Mouse (Mus musculus) megakaryocyte, embryonic 14.5 days (primary cell): ENCODE measurements around the gene Sds. TPM values are rescaled to one million over a fixed set of nuclear protein-coding genes. Genes with fewer than 3 reads are reported as not detected.
A peak's percentile ranks its signal among the peaks of the same experiment; 100 is the strongest.
"Not testable (repeated sequence)": the region's sequence is repeated elsewhere in the genome, so short reads cannot be mapped to it uniquely, and the experiment has no call there.

Experiments used
- H3K27me3 ChIP-seq: replicated peaks from 2 replicates; pipeline ENCODE3; 2012; ENCODE audit warnings: inconsistent platforms
- H3K36me3 ChIP-seq: replicated peaks from 2 replicates; pipeline ENCODE3; 2012; ENCODE audit warnings: low read length, inconsistent platforms, mixed read lengths
- H3K4me1 ChIP-seq: 2 replicates; pipeline ENCODE4 v1.6.1; 2012; ENCODE audit warnings: inconsistent platforms
- H3K4me3 ChIP-seq: replicated peaks from 2 replicates; pipeline ENCODE3; 2012; ENCODE audit warnings: moderate library complexity, mild to moderate bottlenecking, inconsistent platforms
- H3K9me3 ChIP-seq: 2 replicates; pipeline ENCODE4 v1.6.1; 2012; ENCODE audit warnings: inconsistent platforms
- FLI1 ChIP-seq: IDR thresholded peaks from 2 replicates; pipeline ENCODE4 v1.6.1; 2012; ENCODE audit warnings: low read length, inconsistent platforms, mixed read lengths
- GATA1 ChIP-seq: IDR thresholded peaks from 3 replicates; pipeline ENCODE4 v1.6.1; 2012; ENCODE audit warnings: mixed read lengths, low read length, inconsistent platforms, borderline replicate concordance
- polyA plus RNA-seq: library from polyadenylated mRNA; stranded (reverse); fragments of >175 nt; gene quantifications from 2 replicates; pipeline ENCODE4 v1.2.3, GENCODE M21; 2012; ENCODE audit warnings: low replicate concordance; ENCODE audit not compliant: insufficient read depth

The Sds gene
- polyA plus RNA-seq, 1 experiment, result not detected

DNA sequence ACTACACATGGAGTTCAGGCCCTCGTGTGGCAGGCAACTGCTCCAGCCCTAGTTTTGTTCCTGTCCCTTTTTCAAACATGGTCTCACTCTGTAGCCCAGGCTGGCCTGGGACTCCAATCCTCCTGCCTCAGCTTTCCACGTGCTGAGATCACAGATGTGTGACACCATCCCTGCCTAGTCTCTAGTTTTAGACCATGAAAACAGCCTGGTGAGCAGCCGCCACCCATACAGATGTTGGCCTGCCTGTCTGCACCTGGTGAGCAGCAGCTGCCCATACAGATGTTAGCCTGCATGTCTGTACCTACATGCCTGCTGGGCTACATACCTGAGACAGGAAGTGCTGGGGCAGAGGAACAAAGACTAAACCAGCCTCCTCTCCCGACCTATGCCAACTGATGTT is 22.9 kb downstream of the Sds start:
- Histone ChIP-seq H3K4me3 (no peak overlapping the region), H3K36me3 (peaks cover 46% of the 10 kb centered on the region), H3K4me1 (peaks cover 28% of the 10 kb centered on the region), H3K9me3 (no peaks in the 10 kb centered on the region), H3K27me3 (peaks cover 3% of the 10 kb centered on the region)
- no peak for TF ChIP-seq GATA1
- TF ChIP-seq FLI1, result no peak

DNA sequence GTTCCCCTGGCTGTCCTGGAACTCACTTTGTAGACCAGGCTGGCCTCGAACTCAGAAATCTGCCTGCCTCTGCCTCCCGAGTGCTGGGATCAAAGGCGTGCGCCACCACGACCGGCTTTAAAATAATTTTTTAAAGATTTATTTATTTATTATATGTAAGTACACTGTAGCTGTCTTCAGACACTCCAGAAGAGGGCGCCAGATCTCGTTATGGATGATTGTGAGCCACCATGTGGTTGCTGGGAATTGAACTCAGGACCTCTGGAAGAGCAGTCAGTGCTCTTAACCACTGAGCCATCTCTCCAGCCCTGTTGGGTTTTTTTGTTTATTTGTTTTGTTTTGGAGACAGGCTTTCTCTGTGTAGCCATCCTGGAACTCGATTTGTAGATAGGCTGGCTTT is 24.3 kb downstream of the Sds start:
- Histone ChIP-seq H3K36me3 (peaks cover 32% of the 10 kb centered on the region), H3K4me1 (peaks cover 42% of the 10 kb centered on the region)
- H3K9me3 ChIP-seq, result not testable (repeated sequence)

DNA sequence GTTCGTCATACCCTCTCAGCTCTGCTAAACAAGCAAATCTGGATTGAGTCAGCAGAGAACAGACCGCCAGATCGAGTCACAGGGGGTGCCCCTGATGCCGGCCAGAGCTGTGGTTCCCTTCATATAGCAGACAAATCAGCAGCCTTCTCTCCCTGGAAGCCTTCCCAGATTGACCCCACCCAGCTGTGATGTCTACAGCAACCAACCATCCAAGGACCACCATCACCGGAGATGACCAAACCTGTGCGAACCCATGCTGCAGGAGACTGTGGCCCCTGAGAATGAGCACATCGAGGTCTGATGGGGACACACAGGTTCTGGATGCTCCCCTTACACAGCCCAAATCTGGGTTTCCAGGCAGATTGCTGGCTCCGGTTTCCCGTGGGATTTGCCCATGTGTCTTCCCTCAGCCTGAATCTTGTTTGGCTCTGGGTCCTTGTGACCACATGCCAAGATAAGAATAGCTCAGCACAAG is 25.9 kb downstream of the Sds start:
- TF ChIP-seq GATA1, result no peak
- TF ChIP-seq FLI1, result no peak
- Histone ChIP-seq H3K4me1 (peaks cover 46% of the 10 kb centered on the region), H3K9me3 (no peaks in the 10 kb centered on the region), H3K27me3 (peaks cover 3% of the 10 kb centered on the region), H3K36me3 (peaks cover 20% of the 10 kb centered on the region), H3K4me3 (peak overlapping the region; percentile 95)

More for the DNA sequence above, 24.3 kb downstream of the Sds start:
- not testable (repeated sequence) for H3K27me3 ChIP-seq, H3K4me3 ChIP-seq

DNA sequence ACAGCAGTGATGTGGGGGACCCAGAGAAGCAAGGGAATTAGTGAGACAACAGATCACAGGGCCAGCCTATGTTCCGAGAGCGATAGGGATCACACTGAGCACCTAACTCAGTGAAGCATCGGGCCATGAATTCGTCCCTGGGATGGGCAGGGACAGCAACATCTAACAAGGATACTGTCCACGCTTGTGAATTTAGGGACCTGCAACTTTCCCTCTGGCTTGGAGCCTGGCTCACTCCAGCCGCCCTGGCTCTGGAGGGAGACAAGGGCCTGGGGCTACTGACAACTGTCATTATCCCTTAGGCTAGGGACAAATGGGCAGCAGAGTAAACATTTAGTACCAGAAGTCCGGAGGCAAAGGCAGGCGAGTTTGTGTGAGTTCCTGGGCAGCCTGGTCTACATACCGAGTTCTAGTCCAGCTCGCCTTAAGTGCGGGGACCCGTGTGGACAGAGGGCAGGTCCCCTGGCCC is 26.4 kb downstream of the Sds start:
- H3K9me3 ChIP-seq, result no peaks in the 10 kb centered on the region
- H3K27me3 ChIP-seq, result peaks cover 5% of the 10 kb centered on the region
- TF ChIP-seq FLI1 (no peak), GATA1 (no peak)
- peak overlapping the region; percentile 95 for H3K4me3 ChIP-seq
- H3K4me1 ChIP-seq, result peaks cover 46% of the 10 kb centered on the region
- H3K36me3 ChIP-seq, result peaks cover 18% of the 10 kb centered on the region

GRCm38 (mm10) chr5:120503144-120503795 is 26.9 kb downstream of the Sds start, which contains the start of gene Plbd2:
Gene Plbd2 (minus strand): TSS chr5:120503625.
- H3K4me1 ChIP-seq, result peaks cover 46% of the 10 kb centered on the region

DNA sequence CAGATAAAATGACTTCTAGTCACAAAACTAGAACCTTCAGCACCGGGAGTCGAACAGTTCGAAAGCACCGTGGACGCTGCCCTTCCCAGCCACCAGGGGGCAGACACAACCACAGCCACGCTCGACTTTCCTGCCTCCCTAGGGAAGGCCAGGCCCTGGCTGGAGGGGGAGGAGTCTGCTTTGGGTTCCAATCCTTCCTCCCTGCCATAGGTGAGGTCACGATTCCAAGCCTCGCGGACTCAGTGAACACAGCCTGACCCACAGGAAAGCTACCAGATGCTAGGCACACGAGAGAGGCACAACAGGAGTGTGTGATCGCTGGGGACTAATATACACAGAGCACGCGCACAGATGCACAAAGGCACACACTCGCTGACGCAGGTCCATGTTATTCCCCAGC is 29.0 kb downstream of the Sds start:
- Histone ChIP-seq H3K4me1 (peaks cover 54% of the 10 kb centered on the region), H3K9me3 (peaks cover 3% of the 10 kb centered on the region), H3K27me3 (peaks cover 5% of the 10 kb centered on the region), H3K4me3 (peak overlapping the region; percentile 82), H3K36me3 (no peaks in the 10 kb centered on the region)
- no peak for TF ChIP-seq GATA1
- no peak for TF ChIP-seq FLI1

More at GRCm38 (mm10) chr5:120503144-120503795, 26.9 kb downstream of the Sds start, which contains the start of gene Plbd2:
- TF ChIP-seq GATA1 (no peak), FLI1 (no peak)
- Histone ChIP-seq H3K9me3 (no peaks in the 10 kb centered on the region), H3K36me3 (peaks cover 16% of the 10 kb centered on the region), H3K27me3 (peaks cover 5% of the 10 kb centered on the region), H3K4me3 (peak within 1 kb of the TSS; percentile 95)

- peaks cover 3% of the 10 kb centered on the region for H3K9me3 ChIP-seq
- peaks cover 5% of the 10 kb centered on the region for H3K27me3 ChIP-seq
- peaks cover 58% of the 10 kb centered on the region for H3K4me1 ChIP-seq
- peak overlapping the region; percentile 82 for H3K4me3 ChIP-seq
- H3K36me3 ChIP-seq, result no peaks in the 10 kb centered on the region
- TF ChIP-seq FLI1, result no peak
- no peak for TF ChIP-seq GATA1
Observed at GRCm38 (mm10) chr5:120505781-120506180, 29.5 kb downstream of the Sds start.

- Histone ChIP-seq H3K9me3 (peaks cover 3% of the 10 kb centered on the region), H3K4me1 (peaks cover 62% of the 10 kb centered on the region), H3K27me3 (peaks cover 5% of the 10 kb centered on the region), H3K4me3 (no peak overlapping the region), H3K36me3 (no peaks in the 10 kb centered on the region)
- TF ChIP-seq GATA1 (no peak), FLI1 (no peak)
Observed at GRCm38 (mm10) chr5:120506490-120506889, 30.2 kb downstream of the Sds start.

DNA sequence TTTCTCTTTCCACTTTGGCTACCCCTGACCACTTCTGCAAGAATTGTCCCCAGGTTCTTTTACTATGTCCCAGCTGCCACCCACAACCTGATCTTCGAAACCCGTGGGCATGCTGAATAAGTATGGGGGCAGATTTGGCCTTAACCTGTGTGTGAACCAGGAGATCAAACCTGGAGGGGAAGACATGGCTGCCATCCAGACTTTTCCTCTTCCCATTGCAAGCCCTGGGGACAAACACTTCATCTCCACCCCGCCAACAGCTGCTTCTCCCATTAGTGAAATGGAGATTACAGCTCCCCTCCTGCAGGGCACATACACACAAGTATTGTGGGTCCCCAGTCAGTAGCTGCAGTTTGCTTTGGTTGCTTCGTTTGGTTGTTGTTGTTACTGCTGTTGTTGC is 31.0 kb downstream of the Sds start:
- TF ChIP-seq GATA1, result no peak
- TF ChIP-seq FLI1, result no peak
- Histone ChIP-seq H3K36me3 (no peaks in the 10 kb centered on the region), H3K9me3 (peaks cover 3% of the 10 kb centered on the region), H3K4me3 (no peak overlapping the region), H3K4me1 (peaks cover 62% of the 10 kb centered on the region), H3K27me3 (peaks cover 3% of the 10 kb centered on the region)

DNA sequence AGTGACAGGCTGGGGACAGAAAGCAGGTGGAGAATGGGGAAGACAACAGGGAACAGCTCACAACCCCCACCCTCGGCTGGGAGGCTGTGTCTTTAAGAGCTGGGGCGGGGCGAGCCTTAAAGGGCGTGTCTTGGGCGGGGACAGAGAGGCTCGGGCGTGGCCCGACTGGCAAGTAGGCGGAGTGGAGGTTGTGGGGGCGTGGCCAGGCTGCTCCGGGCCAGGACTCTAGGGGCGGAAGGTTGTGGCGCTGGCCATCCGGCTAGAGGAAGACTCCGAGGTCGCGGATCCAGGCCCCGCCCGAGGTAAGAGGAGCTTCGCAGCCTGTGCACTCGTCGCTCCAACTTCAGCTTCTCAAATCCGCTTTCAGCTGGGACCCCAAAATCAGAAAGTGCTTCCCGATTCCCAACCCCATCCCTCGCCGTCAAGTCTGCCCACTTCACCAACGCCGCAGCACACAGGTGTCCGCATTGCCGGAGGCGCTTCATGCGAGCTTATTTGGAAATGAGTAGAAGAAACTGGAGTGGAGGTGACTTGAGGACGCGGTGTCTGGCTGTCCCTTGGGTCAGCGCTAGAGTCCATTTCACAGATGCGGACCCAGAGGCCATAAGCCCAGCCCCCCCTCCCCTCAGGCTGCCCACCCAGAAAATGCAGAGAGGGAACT is 34.8 kb downstream of the Sds start, which contains the start of gene Slc8b1:
Slc8b1 (plus strand) TSS at position 187 of the 661 bp plus-strand sequence.
- H3K4me3 ChIP-seq, result peak within 1 kb of the TSS; percentile 92
- TF ChIP-seq GATA1, result no peak
- H3K36me3 ChIP-seq, result peaks cover 28% of the 10 kb centered on the region
- H3K9me3 ChIP-seq, result peaks cover 3% of the 10 kb centered on the region
- H3K4me1 ChIP-seq, result peaks cover 60% of the 10 kb centered on the region
- peaks cover 2% of the 10 kb centered on the region for H3K27me3 ChIP-seq
